Mouse (Mus musculus): ENCODE data around the gene Dnaic2. TPM values are rescaled to one million over a fixed set of nuclear protein-coding genes. Genes with fewer than 3 reads are reported as not detected.

Gene Dnaic2
- polyA plus RNA-seq, 1 experiment from 2014 or later = 0.32 TPM

GRCm38 (mm10) chr11:114686221-114686959 lies 40.8 kb upstream of the Dnaic2 start:
- Histone ChIP-seq H3K4me2 (no peak overlapping the region), H3K4me1 (replicated peaks) (peaks cover 22% of the 10 kb centered on the region), H3K9me3 (replicated peaks) (no peaks in the 10 kb centered on the region), H3K4me3 (no peak overlapping the region), H3K36me3 (no peaks in the 10 kb centered on the region), H3K9ac (no peak overlapping the region), H3K27ac (ENCODE audit: poor library complexity, severe bottlenecking) (no peak overlapping the region), H3K27me3 (replicated peaks) (no peaks in the 10 kb centered on the region)
- 89% methylated on average over 16 of the region's 16 CpGs for WGBS
- no peak for ATAC-seq (ENCODE audit: insufficient number of reproducible peaks, low FRiP score)

GRCm38 (mm10) chr11:114687574-114688188 lies 39.5 kb upstream of the Dnaic2 start:
- Histone ChIP-seq H3K4me3 (no peak overlapping the region), H3K4me1 (replicated peaks) (peaks cover 22% of the 10 kb centered on the region), H3K9ac (no peak overlapping the region), H3K27me3 (replicated peaks) (no peaks in the 10 kb centered on the region), H3K9me3 (replicated peaks) (no peaks in the 10 kb centered on the region), H3K4me2 (no peak overlapping the region), H3K27ac (ENCODE audit: poor library complexity, severe bottlenecking) (no peak overlapping the region), H3K36me3 (no peaks in the 10 kb centered on the region)
- 58% methylated on average over 10 of the region's 10 CpGs for WGBS
- no peak for ATAC-seq (ENCODE audit: insufficient number of reproducible peaks, low FRiP score)

- Histone ChIP-seq H3K36me3 (no peaks in the 10 kb centered on the region), H3K27me3 (replicated peaks) (no peaks in the 10 kb centered on the region), H3K4me1 (replicated peaks) (peaks cover 22% of the 10 kb centered on the region), H3K9me3 (replicated peaks) (no peaks in the 10 kb centered on the region), H3K4me3 (no peak overlapping the region), H3K4me2 (no peak overlapping the region), H3K27ac (ENCODE audit: poor library complexity, severe bottlenecking) (no peak overlapping the region), H3K9ac (no peak overlapping the region)
- no peak for ATAC-seq (ENCODE audit: insufficient number of reproducible peaks, low FRiP score)
- 81% methylated on average over 3 of the region's 3 CpGs for WGBS
Measured at GRCm38 (mm10) chr11:114688729-114689128, 38.5 kb upstream of the Dnaic2 start.

- H3K4me3 ChIP-seq = no peak overlapping the region
- no peaks in the 10 kb centered on the region for H3K27me3 ChIP-seq (replicated peaks)
- no peaks in the 10 kb centered on the region for H3K36me3 ChIP-seq
- ATAC-seq (ENCODE audit: insufficient number of reproducible peaks, low FRiP score) = no peak
- peaks cover 7% of the 10 kb centered on the region for H3K4me1 ChIP-seq (replicated peaks)
- H3K9me3 ChIP-seq (replicated peaks) = no peaks in the 10 kb centered on the region
- H3K9ac ChIP-seq = no peak overlapping the region
- H3K27ac ChIP-seq (ENCODE audit: poor library complexity, severe bottlenecking) = no peak overlapping the region
- WGBS = 89% methylated on average over 15 of the region's 15 CpGs
- no peak overlapping the region for H3K4me2 ChIP-seq
Measured at GRCm38 (mm10) chr11:114690192-114690591, 37.0 kb upstream of the Dnaic2 start.

GRCm38 (mm10) chr11:114691454-114692182 lies 35.6 kb upstream of the Dnaic2 start:
- no peaks in the 10 kb centered on the region for H3K9me3 ChIP-seq (replicated peaks)
- peaks cover 2% of the 10 kb centered on the region; the same call in 1 of the 2 replicates for H3K36me3 ChIP-seq
- H3K27me3 ChIP-seq (replicated peaks) = no peaks in the 10 kb centered on the region
- no peak for ATAC-seq (ENCODE audit: insufficient number of reproducible peaks, low FRiP score)
- WGBS = 41% methylated on average over 6 of the region's 6 CpGs
- H3K4me2 ChIP-seq = no peak overlapping the region
- H3K27ac ChIP-seq (ENCODE audit: poor library complexity, severe bottlenecking) = no peak overlapping the region
- no peak overlapping the region for H3K9ac ChIP-seq
- H3K4me1 ChIP-seq (replicated peaks) = no peaks in the 10 kb centered on the region
- H3K4me3 ChIP-seq = no peak overlapping the region

- Histone ChIP-seq H3K4me3 (no peak overlapping the region), H3K4me2 (no peak overlapping the region), H3K9me3 (replicated peaks) (no peaks in the 10 kb centered on the region), H3K27ac (ENCODE audit: poor library complexity, severe bottlenecking) (no peak overlapping the region), H3K4me1 (replicated peaks) (no peaks in the 10 kb centered on the region), H3K9ac (no peak overlapping the region), H3K36me3 (peaks cover 5% of the 10 kb centered on the region; the same call in 1 of the 2 replicates), H3K27me3 (replicated peaks) (no peaks in the 10 kb centered on the region)
- 60% methylated on average over 7 of the region's 7 CpGs for WGBS
- ATAC-seq (ENCODE audit: insufficient number of reproducible peaks, low FRiP score) = no peak
Measured at GRCm38 (mm10) chr11:114692601-114693000, 34.6 kb upstream of the Dnaic2 start.

GRCm38 (mm10) chr11:114693456-114693855 lies 33.8 kb upstream of the Dnaic2 start:
- 82% methylated on average over 6 of the region's 6 CpGs for WGBS
- Histone ChIP-seq H3K27me3 (replicated peaks) (no peaks in the 10 kb centered on the region), H3K36me3 (peaks cover 5% of the 10 kb centered on the region; the same call in 1 of the 2 replicates), H3K9ac (no peak overlapping the region), H3K27ac (ENCODE audit: poor library complexity, severe bottlenecking) (no peak overlapping the region), H3K9me3 (replicated peaks) (no peaks in the 10 kb centered on the region), H3K4me2 (no peak overlapping the region), H3K4me3 (no peak overlapping the region), H3K4me1 (replicated peaks) (no peaks in the 10 kb centered on the region)
- ATAC-seq (ENCODE audit: insufficient number of reproducible peaks, low FRiP score) = no peak

- H3K4me3 ChIP-seq = no peak overlapping the region
- WGBS = 72% methylated on average over 2 of the region's 2 CpGs
- no peak for ATAC-seq (ENCODE audit: insufficient number of reproducible peaks, low FRiP score)
- H3K4me2 ChIP-seq = no peak overlapping the region
- H3K27me3 ChIP-seq (replicated peaks) = no peaks in the 10 kb centered on the region
- no peak overlapping the region for H3K9ac ChIP-seq
- H3K27ac ChIP-seq (ENCODE audit: poor library complexity, severe bottlenecking) = no peak overlapping the region
- H3K36me3 ChIP-seq = peaks cover 5% of the 10 kb centered on the region; the same call in 1 of the 2 replicates
- no peaks in the 10 kb centered on the region for H3K4me1 ChIP-seq (replicated peaks)
- no peaks in the 10 kb centered on the region for H3K9me3 ChIP-seq (replicated peaks)
Measured at GRCm38 (mm10) chr11:114694451-114694850, 32.8 kb upstream of the Dnaic2 start.

- no peak for ATAC-seq (ENCODE audit: insufficient number of reproducible peaks, low FRiP score)
- no peak overlapping the region for H3K9ac ChIP-seq
- H3K9me3 ChIP-seq (replicated peaks) = no peaks in the 10 kb centered on the region
- no peak overlapping the region for H3K27ac ChIP-seq (ENCODE audit: poor library complexity, severe bottlenecking)
- no peak overlapping the region for H3K4me3 ChIP-seq
- no peaks in the 10 kb centered on the region for H3K4me1 ChIP-seq (replicated peaks)
- WGBS = 86% methylated on average over 7 of the region's 7 CpGs
- no peak overlapping the region for H3K4me2 ChIP-seq
- no peaks in the 10 kb centered on the region for H3K27me3 ChIP-seq (replicated peaks)
- H3K36me3 ChIP-seq = peaks cover 5% of the 10 kb centered on the region; the same call in 1 of the 2 replicates
Measured at GRCm38 (mm10) chr11:114698496-114698895, 28.7 kb upstream of the Dnaic2 start.

GRCm38 (mm10) chr11:114699511-114699910 lies 27.7 kb upstream of the Dnaic2 start:
- Histone ChIP-seq H3K27me3 (replicated peaks) (no peaks in the 10 kb centered on the region), H3K9ac (no peak overlapping the region), H3K4me2 (no peak overlapping the region), H3K4me3 (no peak overlapping the region), H3K36me3 (peaks cover 5% of the 10 kb centered on the region; the same call in 1 of the 2 replicates), H3K4me1 (replicated peaks) (peaks cover 9% of the 10 kb centered on the region), H3K27ac (ENCODE audit: poor library complexity, severe bottlenecking) (no peak overlapping the region), H3K9me3 (replicated peaks) (no peaks in the 10 kb centered on the region)
- no peak for ATAC-seq (ENCODE audit: insufficient number of reproducible peaks, low FRiP score)
- WGBS = 78% methylated on average over 12 of the region's 12 CpGs

GRCm38 (mm10) chr11:114702311-114702995 lies 24.8 kb upstream of the Dnaic2 start:
- Histone ChIP-seq H3K9me3 (replicated peaks) (no peaks in the 10 kb centered on the region), H3K4me2 (no peak overlapping the region), H3K36me3 (no peaks in the 10 kb centered on the region), H3K27me3 (replicated peaks) (no peaks in the 10 kb centered on the region), H3K9ac (no peak overlapping the region), H3K27ac (ENCODE audit: poor library complexity, severe bottlenecking) (no peak overlapping the region), H3K4me1 (replicated peaks) (peaks cover 10% of the 10 kb centered on the region), H3K4me3 (no peak overlapping the region)
- 85% methylated on average over 15 of the region's 15 CpGs for WGBS
- no peak for ATAC-seq (ENCODE audit: insufficient number of reproducible peaks, low FRiP score)
